Mouse (Mus musculus): ENCODE measurements around the gene Gm9944. TPM values are rescaled to one million over a fixed set of nuclear protein-coding genes. Genes with fewer than 3 reads are reported as not detected.
A peak's percentile ranks its signal among the peaks of the same experiment; 100 is the strongest.

Gm9944 gene
- polyA plus RNA-seq, 1 experiment: not detected

DNA sequence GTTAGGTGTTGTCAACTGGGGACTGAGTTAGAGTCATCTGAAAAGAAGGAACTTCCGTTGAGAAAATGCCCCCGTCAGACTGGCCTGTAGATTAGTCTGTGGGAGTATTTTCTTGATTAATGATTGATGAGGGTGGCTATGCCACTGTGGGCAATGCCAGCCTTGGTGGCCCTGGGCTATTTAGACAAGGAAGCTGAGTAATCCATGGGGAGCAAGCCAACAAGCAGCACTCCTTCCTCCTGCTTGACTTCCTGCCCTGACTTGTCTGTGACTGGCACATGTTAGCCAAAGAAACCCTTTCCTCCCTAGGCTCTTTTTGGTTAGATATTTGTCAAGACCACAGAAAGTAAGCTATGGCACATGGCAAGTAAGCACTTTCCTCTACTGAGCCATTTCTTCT, 22.4 kb downstream of the Gm9944 start:
- H3K4me3 ChIP-seq (ENCODE audit: insufficient read depth, low read length): no peak overlapping the region
- no peak overlapping the region for H3K27ac ChIP-seq (ENCODE audit: insufficient read depth, low read length)
- H3K4me1 ChIP-seq (ENCODE audit: control insufficient read depth, insufficient read depth, low read length): no peaks in the 10 kb centered on the region
- TF ChIP-seq POLR2A (IDR thresholded peaks at IDR 0.05; ENCODE audit: low read depth, low read length): no peak
- no peak for TF ChIP-seq CTCF (IDR thresholded peaks at IDR 0.05; ENCODE audit: borderline replicate concordance, insufficient read depth, low read length)

DNA sequence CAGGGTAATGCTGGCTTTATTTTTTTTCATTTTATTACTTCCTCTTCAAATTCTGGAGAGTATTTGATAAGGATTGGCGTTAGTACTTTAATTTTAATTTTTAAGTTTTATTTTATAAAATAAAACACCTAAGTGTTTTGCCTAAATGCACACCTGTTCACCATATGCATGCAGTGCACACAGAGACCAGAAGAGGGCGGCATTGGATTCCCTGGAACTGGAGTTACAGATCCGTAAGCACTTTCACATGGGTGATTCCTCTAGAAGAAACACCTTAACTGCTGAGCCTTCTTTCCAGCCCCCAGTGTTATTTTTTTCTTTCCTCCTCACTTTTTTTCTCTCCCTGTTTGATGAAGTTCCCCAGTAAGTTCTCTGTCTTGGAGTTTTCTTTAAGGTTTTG, 24.2 kb downstream of the Gm9944 start:
- H3K4me1 ChIP-seq (ENCODE audit: control insufficient read depth, insufficient read depth, low read length): no peaks in the 10 kb centered on the region

GRCm38 (mm10) chr4:144424590-144424989, 28.5 kb downstream of the Gm9944 start:
- TF ChIP-seq POLR2A (IDR thresholded peaks at IDR 0.05; ENCODE audit: low read depth, low read length): no peak
- TF ChIP-seq CTCF (IDR thresholded peaks at IDR 0.05; ENCODE audit: borderline replicate concordance, insufficient read depth, low read length): no peak
- Histone ChIP-seq H3K27ac (ENCODE audit: insufficient read depth, low read length) (no peak overlapping the region), H3K4me1 (ENCODE audit: control insufficient read depth, insufficient read depth, low read length) (no peaks in the 10 kb centered on the region), H3K4me3 (ENCODE audit: insufficient read depth, low read length) (no peak overlapping the region)

More for the DNA sequence above, 24.2 kb downstream of the Gm9944 start:
- no peak overlapping the region for H3K4me3 ChIP-seq (ENCODE audit: insufficient read depth, low read length)
- H3K27ac ChIP-seq (ENCODE audit: insufficient read depth, low read length): no peak overlapping the region
- TF ChIP-seq CTCF (IDR thresholded peaks at IDR 0.05; ENCODE audit: borderline replicate concordance, insufficient read depth, low read length) (no peak), POLR2A (IDR thresholded peaks at IDR 0.05; ENCODE audit: low read depth, low read length) (no peak)

GRCm38 (mm10) chr4:144420644-144421043, 32.5 kb downstream of the Gm9944 start:
- Histone ChIP-seq H3K4me3 (ENCODE audit: insufficient read depth, low read length) (no peak overlapping the region), H3K27ac (ENCODE audit: insufficient read depth, low read length) (no peak overlapping the region), H3K4me1 (ENCODE audit: control insufficient read depth, insufficient read depth, low read length) (no peaks in the 10 kb centered on the region)
- peak; percentile 23; the same call in 1 of the 2 replicates for TF ChIP-seq CTCF (IDR thresholded peaks at IDR 0.05; ENCODE audit: borderline replicate concordance, insufficient read depth, low read length)
- no peak for TF ChIP-seq POLR2A (IDR thresholded peaks at IDR 0.05; ENCODE audit: low read depth, low read length)

- H3K27ac ChIP-seq (ENCODE audit: insufficient read depth, low read length): no peak within 1 kb of the TSS
- TF ChIP-seq CTCF (IDR thresholded peaks at IDR 0.05; ENCODE audit: borderline replicate concordance, insufficient read depth, low read length) (no peak), POLR2A (IDR thresholded peaks at IDR 0.05; ENCODE audit: low read depth, low read length) (no peak)
- H3K4me1 ChIP-seq (ENCODE audit: control insufficient read depth, insufficient read depth, low read length): no peaks in the 10 kb centered on the region
- H3K4me3 ChIP-seq (ENCODE audit: insufficient read depth, low read length): no peak within 1 kb of the TSS
These were observed 44.8 kb downstream of the Gm9944 start, which contains the start of gene Pramef12 for GRCm38 (mm10) chr4:144408290-144408689. Pramef12 (minus strand) TSS chr4:144408464.

GRCm38 (mm10) chr4:144406261-144406660, 46.9 kb downstream of the Gm9944 start:
- no peak overlapping the region for H3K27ac ChIP-seq (ENCODE audit: insufficient read depth, low read length)
- H3K4me3 ChIP-seq (ENCODE audit: insufficient read depth, low read length): no peak overlapping the region
- H3K4me1 ChIP-seq (ENCODE audit: control insufficient read depth, insufficient read depth, low read length): no peaks in the 10 kb centered on the region
- TF ChIP-seq CTCF (IDR thresholded peaks at IDR 0.05; ENCODE audit: borderline replicate concordance, insufficient read depth, low read length): no peak
- TF ChIP-seq POLR2A (IDR thresholded peaks at IDR 0.05; ENCODE audit: low read depth, low read length): no peak

DNA sequence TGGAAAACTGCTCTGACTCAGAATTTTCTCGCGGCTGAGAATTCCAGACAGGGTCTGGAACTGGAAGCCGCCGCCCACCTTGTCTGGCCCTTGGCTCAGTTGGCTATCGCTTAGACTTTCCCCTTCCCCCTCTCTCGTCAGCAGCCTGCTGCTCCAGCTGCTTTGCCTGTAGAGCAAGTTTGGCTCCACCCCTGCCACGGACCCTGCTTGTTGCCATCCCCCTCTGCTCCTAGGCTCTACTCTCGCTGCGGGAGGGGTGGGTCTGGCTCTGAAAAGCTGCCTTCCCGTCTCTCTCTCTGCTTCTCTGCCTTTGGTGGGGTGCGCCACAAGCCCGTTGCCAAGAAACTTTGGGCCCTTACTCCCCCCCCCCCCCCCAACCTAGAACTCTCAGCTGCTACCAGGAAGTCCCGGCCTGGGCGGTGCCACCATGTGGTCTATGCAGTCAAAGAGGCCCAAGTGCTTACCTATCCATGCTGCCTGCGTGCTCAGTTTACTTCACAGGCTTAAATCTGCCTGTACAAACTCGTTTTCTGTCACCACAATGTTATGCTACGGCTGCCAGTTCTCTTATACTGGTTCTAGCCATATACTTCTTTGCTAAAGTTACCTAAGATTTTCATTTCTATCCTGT, 48.5 kb downstream of the Gm9944 start:
- Histone ChIP-seq H3K4me1 (ENCODE audit: control insufficient read depth, insufficient read depth, low read length) (no peaks in the 10 kb centered on the region), H3K4me3 (ENCODE audit: insufficient read depth, low read length) (no peak overlapping the region), H3K27ac (ENCODE audit: insufficient read depth, low read length) (peak overlapping the region; percentile 15)
- TF ChIP-seq POLR2A (IDR thresholded peaks at IDR 0.05; ENCODE audit: low read depth, low read length): 0 out of 2 replicates have a peak, but pooled peaks have one; percentile 20
- no peak for TF ChIP-seq CTCF (IDR thresholded peaks at IDR 0.05; ENCODE audit: borderline replicate concordance, insufficient read depth, low read length)

Other genes with a start within 250 kb of the Gm9944 start
- not detected in 2 replicates for gene C87977, start 240.0 kb downstream of the Gm9944 start, polyA plus RNA-seq (2011; ENCODE audit: insufficient read length, low read depth, missing spikeins)
- gene Pramel5, start 172.8 kb downstream of the Gm9944 start, polyA plus RNA-seq (2011; ENCODE audit: insufficient read length, low read depth, missing spikeins): not detected in 2 replicates
- not detected in 2 replicates for gene Gm13128, start 123.1 kb downstream of the Gm9944 start, polyA plus RNA-seq (2011; ENCODE audit: insufficient read length, low read depth, missing spikeins)
- gene Gm13119, start 95.4 kb downstream of the Gm9944 start, polyA plus RNA-seq (2011; ENCODE audit: insufficient read length, low read depth, missing spikeins): not detected in 2 replicates
- gene Pramef20, start 75.4 kb downstream of the Gm9944 start, polyA plus RNA-seq (2011; ENCODE audit: insufficient read length, low read depth, missing spikeins): not detected in 2 replicates
- gene Pramef12, start 44.9 kb downstream of the Gm9944 start, polyA plus RNA-seq (2011; ENCODE audit: insufficient read length, low read depth, missing spikeins): not detected in 2 replicates
- not detected in 2 replicates for gene 1700012P22Rik, start 14.5 kb downstream of the Gm9944 start, polyA plus RNA-seq (2011; ENCODE audit: insufficient read length, low read depth, missing spikeins)
- gene Aadacl3, start 10.4 kb upstream of the Gm9944 start, polyA plus RNA-seq (2011; ENCODE audit: insufficient read length, low read depth, missing spikeins): not detected in 2 replicates
- not detected in 2 replicates for gene 9430007A20Rik, start 66.5 kb upstream of the Gm9944 start, polyA plus RNA-seq (2011; ENCODE audit: insufficient read length, low read depth, missing spikeins)
- not detected in 2 replicates for gene Gm13124, start 111.8 kb upstream of the Gm9944 start, polyA plus RNA-seq (2011; ENCODE audit: insufficient read length, low read depth, missing spikeins)
- gene Aadacl4, start 160.4 kb upstream of the Gm9944 start, polyA plus RNA-seq (2011; ENCODE audit: insufficient read length, low read depth, missing spikeins): not detected in 2 replicates
- not detected in 2 replicates for gene Gm436, start 233.1 kb upstream of the Gm9944 start, polyA plus RNA-seq (2011; ENCODE audit: insufficient read length, low read depth, missing spikeins)